Mouse (Mus musculus): Measurements from ENCODE around the gene Gm10053. TPM values are rescaled to one million over a fixed set of nuclear protein-coding genes. Genes with fewer than 3 reads are reported as not detected.

The Gm10053 gene
- total and polyA plus RNA-seq, 3 experiments = 154 to 315 (median 230) TPM

DNA sequence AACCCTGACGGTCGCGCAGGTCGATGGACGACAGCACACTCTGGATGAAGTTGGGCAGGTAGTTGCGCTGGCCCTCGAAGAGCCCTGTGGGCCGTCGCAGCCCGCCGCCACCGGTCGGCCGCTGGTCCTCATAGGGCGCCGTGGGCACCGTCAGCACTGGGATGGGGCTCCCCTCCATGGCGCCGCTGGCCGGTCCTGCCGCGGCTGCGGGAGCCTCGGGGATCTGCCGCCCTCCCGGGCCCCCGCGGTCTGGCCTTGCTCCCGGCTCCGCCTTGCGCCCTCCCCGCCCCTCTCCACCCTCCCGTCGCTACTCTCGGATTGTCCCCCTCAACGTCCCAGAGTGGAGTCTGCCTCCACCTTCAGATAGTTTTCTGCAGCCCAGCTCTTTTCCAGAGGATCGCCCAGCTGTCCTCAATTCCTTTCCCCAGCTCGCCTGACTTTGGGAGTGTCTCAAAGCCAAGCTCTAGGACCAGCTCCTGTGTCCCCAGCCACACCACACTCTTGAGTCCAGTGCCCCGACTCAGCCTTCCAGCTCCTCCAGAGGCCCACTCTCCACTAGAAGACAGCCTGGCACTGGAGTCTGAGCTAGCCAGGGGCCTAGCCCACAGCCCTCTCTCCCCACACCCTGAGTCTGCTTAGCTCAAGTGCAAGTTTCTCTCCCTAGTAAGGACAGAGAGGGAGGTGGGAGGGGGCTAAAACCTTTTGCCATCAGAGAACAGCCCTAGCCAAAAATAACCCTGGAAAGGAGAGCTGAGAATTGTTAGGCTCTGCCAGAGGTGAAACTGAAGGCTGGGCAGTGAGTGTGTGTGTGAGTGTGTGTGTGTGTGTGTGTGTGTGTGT is 13.7 kb upstream of the Gm10053 start, which contains the start of gene Pgm5:
Pgm5 (minus strand) TSS at position 244 of the 840 bp plus-strand sequence.
- in situ Hi-C loops (cut with MboI; ENCODE audit: low pct_ligation_motif_present, low pct_unique_long_range_greater_than_20kb, low sequenced_read_pairs) = loop anchor here (25.0 kb wide), 1 partner anchor 575 kb away; the partner anchor contains the start of gene Fxn
- no peak for DNase-seq (ENCODE audit: extremely low read depth)
- peaks cover under 1% of the 10 kb centered on the region for H3K9me3 ChIP-seq (replicated peaks; ENCODE audit: low read length)
- H3K4me2 ChIP-seq (ENCODE audit: insufficient read depth, low read depth, poor library complexity, severe bottlenecking) = no peak within 1 kb of the TSS
- H3K36me3 ChIP-seq (replicated peaks in 1 of 2; ENCODE audit: control insufficient read depth in 1 of 2, insufficient read depth in 1 of 2, low read length in 1 of 2) = no peaks in the 10 kb centered on the region
- no peak for TF ChIP-seq SMC3 (IDR thresholded peaks at IDR 0.05; ENCODE audit: low read depth, low read length)
- TF ChIP-seq MEF2A (IDR thresholded peaks at IDR 0.05; ENCODE audit: borderline replicate concordance, low read depth, low read length) = no peak
- TF ChIP-seq ZNF384 (IDR thresholded peaks at IDR 0.05; ENCODE audit: low read depth, low read length) = no peak
- no peak for TF ChIP-seq UBTF (IDR thresholded peaks at IDR 0.05; ENCODE audit: low read depth, low read length)
- no peak for TF ChIP-seq ETS1 (conservative IDR thresholded peaks at IDR 0.05; ENCODE audit: low read depth, low read length)
- TF ChIP-seq MXI1 (IDR thresholded peaks at IDR 0.05; ENCODE audit: low read depth, low read length) = no peak
- no peak for TF ChIP-seq HCFC1 (IDR thresholded peaks at IDR 0.05; ENCODE audit: low read depth, low read length)
- TF ChIP-seq BHLHE40 (IDR thresholded peaks at IDR 0.05; ENCODE audit: low read depth, low read length) = no peak
- TF ChIP-seq CHD2 (IDR thresholded peaks at IDR 0.05; ENCODE audit: low read length) = no peak
- no peak for TF ChIP-seq EP300 (IDR thresholded peaks at IDR 0.05; ENCODE audit: low read length)
- no peak for TF ChIP-seq MYC (IDR thresholded peaks at IDR 0.05; ENCODE audit: low read depth, low read length)
- TF ChIP-seq ZC3H11A (IDR thresholded peaks at IDR 0.05; ENCODE audit: low read depth, low read length) = no peak
- TF ChIP-seq ZMIZ1 (IDR thresholded peaks at IDR 0.05; ENCODE audit: low read depth, low read length) = no peak
- no peak for TF ChIP-seq CHD1 (IDR thresholded peaks at IDR 0.05; ENCODE audit: low read depth, low read length)
- no peak for TF ChIP-seq GABPA (IDR thresholded peaks at IDR 0.05; ENCODE audit: insufficient replicate concordance, low read depth, low read length)
- TF ChIP-seq KAT2A (IDR thresholded peaks at IDR 0.05; ENCODE audit: insufficient replicate concordance, low read length) = no peak
- TF ChIP-seq PAX5 (IDR thresholded peaks at IDR 0.05; ENCODE audit: low read length) = no peak
- dilution Hi-C loops (cut with MboI; ENCODE audit: extremely low pct_ligation_motif_present, extremely low pct_unique_long_range_greater_than_20kb, low sequenced_read_pairs) = no loop called here
- H3K4me1 ChIP-seq (ENCODE audit: control insufficient read depth in 1 of 2, insufficient read depth in 2 of 2) = no peaks in the 10 kb centered on the region
- no peak within 1 kb of the TSS for H3K9ac ChIP-seq (ENCODE audit: insufficient read depth, low read depth)
- H3K27ac ChIP-seq (ENCODE audit: insufficient read depth, low read depth) = no peak within 1 kb of the TSS
- H3K4me3 ChIP-seq (replicated peaks in 1 of 3; ENCODE audit: low read depth in 2 of 3, low read length in 2 of 3, poor library complexity in 1 of 3) = no peak within 1 kb of the TSS
- no peaks in the 10 kb centered on the region for H3K79me2 ChIP-seq (replicated peaks; ENCODE audit: control insufficient read depth, extremely low read depth, insufficient read depth, poor library complexity, severe bottlenecking)
- no peaks in the 10 kb centered on the region for H3K27me3 ChIP-seq (replicated peaks)

DNA sequence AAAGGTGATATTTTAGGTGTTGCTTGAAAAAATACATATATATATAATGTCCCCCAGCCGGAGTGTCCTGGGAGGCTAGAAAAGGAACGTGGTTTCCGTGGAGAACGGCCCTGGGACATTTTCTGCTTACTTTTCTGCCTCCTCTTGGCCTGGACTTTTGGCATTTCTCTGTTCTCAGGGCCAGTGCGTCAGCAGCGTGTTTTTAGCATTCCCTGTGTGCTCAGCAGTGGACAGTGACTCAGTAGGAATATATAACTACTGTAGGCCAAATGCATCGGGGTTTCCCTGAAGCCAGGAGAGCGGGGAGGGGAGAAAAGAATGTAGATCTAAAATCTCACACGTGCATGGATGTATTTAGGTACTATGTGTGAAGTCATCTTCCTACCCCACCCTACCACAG is 10.1 kb upstream of the Gm10053 start:
- dilution Hi-C loops (cut with MboI; ENCODE audit: extremely low pct_ligation_motif_present, extremely low pct_unique_long_range_greater_than_20kb, low sequenced_read_pairs) = no loop called here
- H3K4me2 ChIP-seq (ENCODE audit: insufficient read depth, low read depth, poor library complexity, severe bottlenecking) = no peak overlapping the region
- no peak for TF ChIP-seq SIN3A (IDR thresholded peaks at IDR 0.05; ENCODE audit: low read length)
- no peak for TF ChIP-seq PAX5 (IDR thresholded peaks at IDR 0.05; ENCODE audit: low read length)
- no peak for TF ChIP-seq POLR2A (IDR thresholded peaks at IDR 0.05; ENCODE audit: low read depth, low read length)
- no peak for TF ChIP-seq CHD2 (IDR thresholded peaks at IDR 0.05; ENCODE audit: low read length)
- no peak for TF ChIP-seq TCF12 (IDR thresholded peaks at IDR 0.05; ENCODE audit: low read depth, low read length)
- no peak for TF ChIP-seq TBP (conservative IDR thresholded peaks at IDR 0.05; ENCODE audit: low read depth, low read length)
- TF ChIP-seq MXI1 (IDR thresholded peaks at IDR 0.05; ENCODE audit: low read depth, low read length) = no peak
- no peak for TF ChIP-seq UBTF (IDR thresholded peaks at IDR 0.05; ENCODE audit: low read depth, low read length)
- TF ChIP-seq ZNF384 (IDR thresholded peaks at IDR 0.05; ENCODE audit: low read depth, low read length) = no peak
- TF ChIP-seq MAFK (IDR thresholded peaks at IDR 0.05; ENCODE audit: insufficient replicate concordance, low read length) = no peak
- no peak for TF ChIP-seq SMC3 (IDR thresholded peaks at IDR 0.05; ENCODE audit: low read depth, low read length)
- TF ChIP-seq CHD1 (IDR thresholded peaks at IDR 0.05; ENCODE audit: low read depth, low read length) = no peak
- no peak for TF ChIP-seq ZC3H11A (IDR thresholded peaks at IDR 0.05; ENCODE audit: low read depth, low read length)
- TF ChIP-seq NRF1 (IDR thresholded peaks at IDR 0.05; ENCODE audit: low read depth, low read length) = no peak
- TF ChIP-seq BHLHE40 (IDR thresholded peaks at IDR 0.05; ENCODE audit: low read depth, low read length) = no peak
- no peak for TF ChIP-seq EP300 (IDR thresholded peaks at IDR 0.05; ENCODE audit: low read length)
- no peak for TF ChIP-seq USF2 (conservative IDR thresholded peaks at IDR 0.05; ENCODE audit: low read depth, low read length)
- no peak for TF ChIP-seq RAD21 (IDR thresholded peaks at IDR 0.05; ENCODE audit: low read depth, low read length)
- TF ChIP-seq GABPA (IDR thresholded peaks at IDR 0.05; ENCODE audit: insufficient replicate concordance, low read depth, low read length) = no peak

More for the DNA sequence above, 10.1 kb upstream of the Gm10053 start:
- no peak overlapping the region for H3K27ac ChIP-seq (ENCODE audit: insufficient read depth, low read depth)
- H3K9ac ChIP-seq (ENCODE audit: insufficient read depth, low read depth) = no peak overlapping the region
- H3K9me3 ChIP-seq (replicated peaks; ENCODE audit: low read length) = peaks cover 5% of the 10 kb centered on the region
- in situ Hi-C loops (cut with MboI; ENCODE audit: low pct_ligation_motif_present, low pct_unique_long_range_greater_than_20kb, low sequenced_read_pairs) = loop anchor here (25.0 kb wide), 1 partner anchor 578 kb away; the partner anchor contains the start of gene Fxn
- no peaks in the 10 kb centered on the region for H3K4me1 ChIP-seq (ENCODE audit: control insufficient read depth in 1 of 2, insufficient read depth in 2 of 2)
- H3K79me2 ChIP-seq (replicated peaks; ENCODE audit: control insufficient read depth, extremely low read depth, insufficient read depth, poor library complexity, severe bottlenecking) = no peaks in the 10 kb centered on the region
- H3K36me3 ChIP-seq (replicated peaks in 1 of 2; ENCODE audit: control insufficient read depth in 1 of 2, insufficient read depth in 1 of 2, low read length in 1 of 2) = no peaks in the 10 kb centered on the region
- DNase-seq (ENCODE audit: extremely low read depth) = no peak
- H3K4me3 ChIP-seq (replicated peaks in 1 of 3; ENCODE audit: low read depth in 2 of 3, low read length in 2 of 3, poor library complexity in 1 of 3) = no peak overlapping the region
- H3K27me3 ChIP-seq (replicated peaks) = no peaks in the 10 kb centered on the region
